Mouse (Mus musculus): ENCODE measurements around the gene Surf4. TPM values are rescaled to one million over a fixed set of nuclear protein-coding genes. Genes with fewer than 3 reads are reported as not detected.
"Not testable (repeated sequence)": the region's sequence is repeated elsewhere in the genome, so short reads cannot be mapped to it uniquely, and the experiment has no call there.

Gene Surf4
- polyA plus RNA-seq, 1 experiment from 2014 or later: 187 TPM

DNA sequence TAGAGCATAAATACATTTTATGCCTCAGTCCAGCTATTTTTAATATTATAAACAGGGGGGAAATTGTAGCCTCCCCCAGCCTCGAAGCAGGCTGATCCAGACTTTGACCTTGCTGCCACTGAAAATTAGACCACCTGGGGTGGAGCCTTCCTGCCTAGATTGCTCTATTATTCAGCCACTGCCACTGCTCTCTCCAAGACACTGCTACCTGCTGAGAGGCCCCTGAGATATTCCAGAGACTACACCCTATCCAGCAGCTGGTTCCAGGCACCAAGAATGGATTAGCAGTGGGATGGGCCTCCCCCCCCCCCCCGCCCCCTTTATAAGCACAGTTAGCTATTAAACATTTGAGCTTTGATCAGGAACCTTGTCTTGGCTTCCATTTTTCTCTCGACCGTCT, 47.6 kb downstream of the Surf4 start:
- WGBS: 75% methylated on average over 3 of the region's 4 CpGs

DNA sequence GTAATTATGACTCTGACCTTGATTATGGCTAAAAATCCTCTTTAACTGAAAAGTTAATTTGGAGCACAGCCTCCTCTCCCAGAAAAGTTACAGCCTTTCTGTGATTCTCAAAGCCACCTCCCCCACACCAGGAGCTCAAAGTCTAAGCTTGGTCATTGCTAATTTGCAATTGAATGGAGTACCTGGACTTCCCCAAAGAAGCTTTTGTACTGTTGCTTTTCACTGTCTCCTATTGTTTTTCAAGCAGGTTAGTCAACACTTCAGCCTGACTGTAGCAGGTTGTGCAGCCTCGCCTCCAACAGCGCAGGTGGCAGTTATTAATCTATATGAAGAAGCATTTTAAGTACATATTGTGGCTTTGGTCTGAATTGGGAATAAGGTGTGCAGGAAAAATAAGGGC, 48.2 kb downstream of the Surf4 start:
- not testable (repeated sequence) for H3K4me2 ChIP-seq (replicated peaks); H3K4me1 ChIP-seq; ATAC-seq (ENCODE audit: insufficient number of reproducible peaks, insufficient read depth, low FRiP score, low TSS enrichment); H3K4me3 ChIP-seq; H3K27ac ChIP-seq; H3K27me3 ChIP-seq; H3K9ac ChIP-seq; H3K9me3 ChIP-seq
- H3K36me3 ChIP-seq: peaks cover 21% of the 10 kb centered on the region
- WGBS: 79% methylated on average over 2 of the region's 2 CpGs

More for the DNA sequence above, 47.6 kb downstream of the Surf4 start:
- not testable (repeated sequence) for H3K27me3 ChIP-seq; ATAC-seq (ENCODE audit: insufficient number of reproducible peaks, insufficient read depth, low FRiP score, low TSS enrichment); H3K9me3 ChIP-seq; H3K4me1 ChIP-seq; H3K4me3 ChIP-seq; H3K4me2 ChIP-seq (replicated peaks); H3K9ac ChIP-seq; H3K27ac ChIP-seq
- peaks cover 27% of the 10 kb centered on the region for H3K36me3 ChIP-seq

- no peak overlapping the region for H3K27ac ChIP-seq
- H3K4me2 ChIP-seq (replicated peaks): no peak overlapping the region
- H3K4me1 ChIP-seq: no peaks in the 10 kb centered on the region
- ATAC-seq (ENCODE audit: insufficient number of reproducible peaks, insufficient read depth, low FRiP score, low TSS enrichment): no peak
- no peaks in the 10 kb centered on the region for H3K36me3 ChIP-seq
- no peak overlapping the region for H3K9ac ChIP-seq
- no peak overlapping the region for H3K4me3 ChIP-seq
- H3K9me3 ChIP-seq: no peaks in the 10 kb centered on the region; the same call in 1 of the 2 replicates
- no peaks in the 10 kb centered on the region for H3K27me3 ChIP-seq
Measured at GRCm38 (mm10) chr2:26878571-26878970, 55.2 kb downstream of the Surf4 start.

GRCm38 (mm10) chr2:26870666-26871065, 63.1 kb downstream of the Surf4 start:
- Histone ChIP-seq H3K27ac (no peak overlapping the region), H3K4me3 (no peak overlapping the region), H3K27me3 (no peaks in the 10 kb centered on the region), H3K36me3 (no peaks in the 10 kb centered on the region), H3K9ac (no peak overlapping the region), H3K9me3 (no peaks in the 10 kb centered on the region), H3K4me1 (no peaks in the 10 kb centered on the region), H3K4me2 (replicated peaks) (no peak overlapping the region)
- no peak for ATAC-seq (ENCODE audit: insufficient number of reproducible peaks, insufficient read depth, low FRiP score, low TSS enrichment)
- 63% methylated on average over 6 of the region's 6 CpGs for WGBS

Other genes starting within 250 kb of the Surf4 start
- gene Abo, start 68.9 kb downstream of the Surf4 start, polyA plus RNA-seq (2016; fragmentation: Nextera tagmentation; extraction: Ambion mirVana): not detected in 2 replicates
- 31.4 and 31.5 TPM in 2 replicates for gene Surf6, start 31.0 kb downstream of the Surf4 start, polyA plus RNA-seq (2016; fragmentation: Nextera tagmentation; extraction: Ambion mirVana)
- gene Med22, start 23.3 kb downstream of the Surf4 start, polyA plus RNA-seq (2016; fragmentation: Nextera tagmentation; extraction: Ambion mirVana): 72.1 and 74.2 TPM in 2 replicates
- gene Rpl7a, start 23.2 kb downstream of the Surf4 start, polyA plus RNA-seq (2016; fragmentation: Nextera tagmentation; extraction: Ambion mirVana): 565 and 574 TPM in 2 replicates
- gene Surf2, start 17.6 kb downstream of the Surf4 start, polyA plus RNA-seq (2016; fragmentation: Nextera tagmentation; extraction: Ambion mirVana): 43.8 and 44.1 TPM in 2 replicates
- 54.2 and 56.8 TPM in 2 replicates for gene Surf1, start 17.4 kb downstream of the Surf4 start, polyA plus RNA-seq (2016; fragmentation: Nextera tagmentation; extraction: Ambion mirVana)
- 0.22 TPM in 1 of 2 replicates, not detected in the other for gene Stkld1, start 119 bp upstream of the Surf4 start, polyA plus RNA-seq (2016; fragmentation: Nextera tagmentation; extraction: Ambion mirVana)
- gene Rexo4, start 30.5 kb upstream of the Surf4 start, polyA plus RNA-seq (2016; fragmentation: Nextera tagmentation; extraction: Ambion mirVana): 51.4 and 53.5 TPM in 2 replicates
- not detected in 2 replicates for gene Adamts13, start 39.5 kb upstream of the Surf4 start, polyA plus RNA-seq (2016; fragmentation: Nextera tagmentation; extraction: Ambion mirVana)
- 94.1 and 96.9 TPM in 2 replicates for gene Cacfd1, start 76.0 kb upstream of the Surf4 start, polyA plus RNA-seq (2016; fragmentation: Nextera tagmentation; extraction: Ambion mirVana)
- 1.0 and 1.9 TPM in 2 replicates for gene Slc2a6, start 94.1 kb upstream of the Surf4 start, polyA plus RNA-seq (2016; fragmentation: Nextera tagmentation; extraction: Ambion mirVana)
- 8.7 and 12.1 TPM in 2 replicates for gene Mymk, start 138.3 kb upstream of the Surf4 start, polyA plus RNA-seq (2016; fragmentation: Nextera tagmentation; extraction: Ambion mirVana)
- 4.4 and 6.9 TPM in 2 replicates for gene Adamtsl2, start 145.5 kb upstream of the Surf4 start, polyA plus RNA-seq (2016; fragmentation: Nextera tagmentation; extraction: Ambion mirVana)
- 0.24 and 0.29 TPM in 2 replicates for gene Fam163b, start 208.6 kb upstream of the Surf4 start, polyA plus RNA-seq (2016; fragmentation: Nextera tagmentation; extraction: Ambion mirVana)
- 0.17 and 0.52 TPM in 2 replicates for gene Dbh, start 231.3 kb upstream of the Surf4 start, polyA plus RNA-seq (2016; fragmentation: Nextera tagmentation; extraction: Ambion mirVana)

Measured in embryonic facial prominence, embryonic 12.5 days (tissue).